Mouse (Mus musculus) kidney, adult 2 months (tissue): Measurements from ENCODE around the gene Ces1c.

Source experiments
- CTCF ChIP-seq: fragments of 200-500 bp; conservative IDR thresholded peaks from 2 replicates; pipeline ENCODE4 v1.5.1; 2011; ENCODE audit warnings: low read depth, mild to moderate bottlenecking, control low read depth, low read length, moderate library complexity, mixed read lengths; ENCODE audit not compliant: insufficient read depth, insufficient read length
- POLR2A ChIP-seq: fragments of 200-500 bp; IDR thresholded peaks from one replicate; pipeline ENCODE4 v1.6.1; 2011; ENCODE audit warnings: low read depth, low read length, control low read depth

- no peak for TF ChIP-seq CTCF
- TF ChIP-seq POLR2A, result no peak
Observed at GRCm38 (mm10) chr8:93091324-93091723, 39.8 kb downstream of the Ces1c start.
